Mouse (Mus musculus): ENCODE measurements around the gene Ascc2. TPM values are rescaled to one million over a fixed set of nuclear protein-coding genes. Genes with fewer than 3 reads are reported as not detected.

Ascc2 gene
- polyA plus RNA-seq, 1 experiment, result 57.6 TPM

- H3ac ChIP-seq (ENCODE audit: control insufficient read depth, insufficient read length), result no peak overlapping the region
- no peak overlapping the region for H3K4me2 ChIP-seq (ENCODE audit: low read depth)
- no peaks in the 10 kb centered on the region for H3K27me3 ChIP-seq (ENCODE audit: control insufficient read depth, insufficient read depth, insufficient read length)
- no peak overlapping the region for H3K4me3 ChIP-seq
- no peaks in the 10 kb centered on the region for H3K79me2 ChIP-seq (ENCODE audit: control insufficient read depth, insufficient read depth)
- TF ChIP-seq E2F4 (IDR thresholded peaks at IDR 0.05; ENCODE audit: insufficient read depth), result no peak
- no peak for TF ChIP-seq USF1 (IDR thresholded peaks at IDR 0.05; ENCODE audit: low read depth)
- TF ChIP-seq MAX (IDR thresholded peaks at IDR 0.05; ENCODE audit: low read depth), result no peak
- TF ChIP-seq MYOG (IDR thresholded peaks at IDR 0.05; ENCODE audit: control insufficient read depth in 1 of 3, insufficient read depth in 1 of 3, insufficient read length in 2 of 3, low read depth in 2 of 3), result no peak
- no peak for TF ChIP-seq SRF (IDR thresholded peaks at IDR 0.05; ENCODE audit: control insufficient read depth, insufficient read length, low read depth)
- H3K36me3 ChIP-seq (ENCODE audit: control insufficient read depth, insufficient read depth), result no peaks in the 10 kb centered on the region
These were observed 78.0 kb downstream of the Ascc2 start for GRCm38 (mm10) chr11:4715596-4715995.

- Histone ChIP-seq H3K4me2 (ENCODE audit: low read depth) (no peak overlapping the region), H3K4me3 (no peak overlapping the region), H3K27me3 (ENCODE audit: control insufficient read depth, insufficient read depth, insufficient read length) (no peaks in the 10 kb centered on the region), H3K36me3 (ENCODE audit: control insufficient read depth, insufficient read depth) (no peaks in the 10 kb centered on the region), H3ac (ENCODE audit: control insufficient read depth, insufficient read length) (no peak overlapping the region), H3K79me2 (ENCODE audit: control insufficient read depth, insufficient read depth) (no peaks in the 10 kb centered on the region)
- TF ChIP-seq TCF12 (IDR thresholded peaks at IDR 0.05; ENCODE audit: insufficient read depth, poor library complexity, severe bottlenecking) (no peak), MYOG (IDR thresholded peaks at IDR 0.05; ENCODE audit: control insufficient read depth in 1 of 3, insufficient read depth in 1 of 3, insufficient read length in 2 of 3, low read depth in 2 of 3) (no peak), MYOD1 (IDR thresholded peaks at IDR 0.05; ENCODE audit: control insufficient read depth in 1 of 3, insufficient read length in 2 of 3, low read depth in 2 of 3) (no peak), USF1 (IDR thresholded peaks at IDR 0.05; ENCODE audit: low read depth) (no peak), E2F4 (IDR thresholded peaks at IDR 0.05; ENCODE audit: insufficient read depth) (no peak), REST (IDR thresholded peaks at IDR 0.05; ENCODE audit: insufficient read depth, insufficient read length) (no peak), POLR2A (IDR thresholded peaks at IDR 0.05; ENCODE audit: insufficient read length, low read depth) (no peak), TCF3 (IDR thresholded peaks at IDR 0.05; ENCODE audit: insufficient read length, low read depth) (no peak), MAX (IDR thresholded peaks at IDR 0.05; ENCODE audit: low read depth) (no peak), POLR2AphosphoS2 (IDR thresholded peaks at IDR 0.05; ENCODE audit: insufficient read length, low read depth) (no peak), CEBPB (IDR thresholded peaks at IDR 0.05; ENCODE audit: insufficient read depth, poor library complexity, severe bottlenecking) (no peak), SRF (IDR thresholded peaks at IDR 0.05; ENCODE audit: control insufficient read depth, insufficient read length, low read depth) (no peak)
These were observed 79.1 kb downstream of the Ascc2 start for GRCm38 (mm10) chr11:4716530-4717236.

GRCm38 (mm10) chr11:4718548-4718947, 81.0 kb downstream of the Ascc2 start:
- TF ChIP-seq MAX (IDR thresholded peaks at IDR 0.05; ENCODE audit: low read depth) (no peak), TCF12 (IDR thresholded peaks at IDR 0.05; ENCODE audit: insufficient read depth, poor library complexity, severe bottlenecking) (no peak), USF1 (IDR thresholded peaks at IDR 0.05; ENCODE audit: low read depth) (no peak), MYOD1 (IDR thresholded peaks at IDR 0.05; ENCODE audit: control insufficient read depth in 1 of 3, insufficient read length in 2 of 3, low read depth in 2 of 3) (peak; percentile 42 to 84 (median 74)), MYOG (IDR thresholded peaks at IDR 0.05; ENCODE audit: control insufficient read depth in 1 of 3, insufficient read depth in 1 of 3, insufficient read length in 2 of 3, low read depth in 2 of 3) (peak; percentile 38 to 78 (median 77))
- H3K27me3 ChIP-seq (ENCODE audit: control insufficient read depth, insufficient read depth, insufficient read length), result no peaks in the 10 kb centered on the region
- no peaks in the 10 kb centered on the region for H3K36me3 ChIP-seq (ENCODE audit: control insufficient read depth, insufficient read depth)
- no peak overlapping the region for H3ac ChIP-seq (ENCODE audit: control insufficient read depth, insufficient read length)
- no peak overlapping the region for H3K4me2 ChIP-seq (ENCODE audit: low read depth)
- H3K79me2 ChIP-seq (ENCODE audit: control insufficient read depth, insufficient read depth), result no peaks in the 10 kb centered on the region
- H3K4me3 ChIP-seq, result no peak overlapping the region

- no peak overlapping the region for H3K4me2 ChIP-seq (ENCODE audit: low read depth)
- TF ChIP-seq POLR2A (IDR thresholded peaks at IDR 0.05; ENCODE audit: insufficient read length, low read depth) (no peak), TCF3 (IDR thresholded peaks at IDR 0.05; ENCODE audit: insufficient read length, low read depth) (no peak), TCF12 (IDR thresholded peaks at IDR 0.05; ENCODE audit: insufficient read depth, poor library complexity, severe bottlenecking) (no peak), MYOD1 (IDR thresholded peaks at IDR 0.05; ENCODE audit: control insufficient read depth in 1 of 3, insufficient read length in 2 of 3, low read depth in 2 of 3) (peak in 1 of 3 experiments; percentile 17), MAX (IDR thresholded peaks at IDR 0.05; ENCODE audit: low read depth) (no peak), E2F4 (IDR thresholded peaks at IDR 0.05; ENCODE audit: insufficient read depth) (no peak), SRF (IDR thresholded peaks at IDR 0.05; ENCODE audit: control insufficient read depth, insufficient read length, low read depth) (no peak)
- no peaks in the 10 kb centered on the region for H3K79me2 ChIP-seq (ENCODE audit: control insufficient read depth, insufficient read depth)
These were observed 82.4 kb downstream of the Ascc2 start for GRCm38 (mm10) chr11:4719961-4720360.

GRCm38 (mm10) chr11:4720393-4720792, 82.8 kb downstream of the Ascc2 start:
- H3K4me2 ChIP-seq (ENCODE audit: low read depth), result no peak overlapping the region
- no peak overlapping the region for H3ac ChIP-seq (ENCODE audit: control insufficient read depth, insufficient read length)
- peak in 1 of 3 experiments; percentile 20 for TF ChIP-seq MYOD1 (IDR thresholded peaks at IDR 0.05; ENCODE audit: control insufficient read depth in 1 of 3, insufficient read length in 2 of 3, low read depth in 2 of 3)
- TF ChIP-seq TCF12 (IDR thresholded peaks at IDR 0.05; ENCODE audit: insufficient read depth, poor library complexity, severe bottlenecking), result no peak
- TF ChIP-seq USF1 (IDR thresholded peaks at IDR 0.05; ENCODE audit: low read depth), result no peak

More at GRCm38 (mm10) chr11:4719961-4720360, 82.4 kb downstream of the Ascc2 start:
- Histone ChIP-seq H3ac (ENCODE audit: control insufficient read depth, insufficient read length) (no peak overlapping the region), H3K27me3 (ENCODE audit: control insufficient read depth, insufficient read depth, insufficient read length) (no peaks in the 10 kb centered on the region), H3K4me3 (no peak overlapping the region), H3K36me3 (ENCODE audit: control insufficient read depth, insufficient read depth) (no peaks in the 10 kb centered on the region)

More at GRCm38 (mm10) chr11:4720393-4720792, 82.8 kb downstream of the Ascc2 start:
- Histone ChIP-seq H3K36me3 (ENCODE audit: control insufficient read depth, insufficient read depth) (no peaks in the 10 kb centered on the region), H3K79me2 (ENCODE audit: control insufficient read depth, insufficient read depth) (no peaks in the 10 kb centered on the region), H3K4me3 (no peak overlapping the region), H3K27me3 (ENCODE audit: control insufficient read depth, insufficient read depth, insufficient read length) (no peaks in the 10 kb centered on the region)
